Mouse (Mus musculus): ENCODE data around the gene Tmprss2. TPM values are rescaled to one million over a fixed set of nuclear protein-coding genes. Genes with fewer than 3 reads are reported as not detected.
"Not testable (repeated sequence)": the region's sequence is repeated elsewhere in the genome, so short reads cannot be mapped to it uniquely, and the experiment has no call there.

The Tmprss2 gene
- polyA plus RNA-seq, 1 experiment from 2014 or later = 2.0 TPM

DNA sequence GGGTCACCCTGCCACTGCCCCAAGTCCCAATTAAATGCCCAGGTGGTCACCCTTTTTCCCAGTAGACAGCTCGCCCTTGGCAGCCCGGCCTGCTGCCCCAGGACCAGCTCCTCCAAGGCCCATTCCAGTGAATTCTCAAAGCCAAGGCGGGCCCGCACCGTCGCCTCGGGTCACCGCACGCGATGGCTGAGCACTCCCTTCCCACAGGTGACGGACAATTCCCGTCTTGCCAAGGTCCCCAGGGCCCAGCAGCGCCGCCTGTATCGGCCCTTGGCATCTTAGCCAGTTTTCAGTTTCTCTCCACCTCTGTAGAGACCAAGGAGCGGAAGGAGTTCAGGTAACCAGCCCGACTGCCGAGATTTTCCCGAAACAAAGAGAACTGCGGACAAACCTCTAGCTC lies 749 bp downstream of the Tmprss2 start:
- ATAC-seq = no peak
- peak overlapping the region; percentile 41 for H3K4me3 ChIP-seq
- peaks cover 52% of the 10 kb centered on the region for H3K27me3 ChIP-seq (replicated peaks)
- H3K27ac ChIP-seq = no peak overlapping the region
- 5% methylated on average over 20 of the region's 20 CpGs for WGBS (ENCODE audit: insufficient replicate concordance)
- H3K9me3 ChIP-seq (replicated peaks) = no peaks in the 10 kb centered on the region
- no peaks in the 10 kb centered on the region for H3K36me3 ChIP-seq
- H3K4me1 ChIP-seq = 0 out of 2 replicates have a peak, but pooled peaks cover 3% of the 10 kb centered on the region
- H3K4me2 ChIP-seq = peak overlapping the region; percentile 58
- H3K9ac ChIP-seq = no peak overlapping the region

DNA sequence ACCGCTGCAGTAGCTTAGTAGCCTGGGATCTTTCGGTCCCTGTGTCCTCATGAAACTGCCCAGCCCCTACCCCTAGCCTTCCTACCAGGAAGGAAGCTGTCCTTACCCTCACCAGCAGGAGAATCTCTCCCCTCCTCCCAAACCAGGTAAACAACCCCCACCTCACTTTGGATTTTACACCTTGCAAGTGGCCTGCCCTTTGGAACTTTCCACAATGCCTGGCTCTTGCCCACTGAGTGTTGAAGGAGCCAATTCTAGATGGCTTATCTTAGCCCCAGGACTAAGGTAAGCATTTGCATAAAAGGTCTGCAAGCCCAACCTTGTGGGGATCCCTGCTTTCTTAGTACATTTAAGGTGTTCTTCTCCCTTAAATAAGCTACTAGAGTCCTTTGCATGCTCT lies 1.3 kb downstream of the Tmprss2 start:
- Histone ChIP-seq H3K4me3 (no peak overlapping the region), H3K36me3 (no peaks in the 10 kb centered on the region), H3K4me2 (no peak overlapping the region), H3K27me3 (replicated peaks) (peaks cover 52% of the 10 kb centered on the region), H3K27ac (no peak overlapping the region), H3K9me3 (replicated peaks) (no peaks in the 10 kb centered on the region), H3K9ac (no peak overlapping the region), H3K4me1 (0 out of 2 replicates have a peak, but pooled peaks cover 3% of the 10 kb centered on the region)
- no peak for ATAC-seq
- WGBS (ENCODE audit: insufficient replicate concordance) = 54% methylated on average over 2 of the region's 2 CpGs

DNA sequence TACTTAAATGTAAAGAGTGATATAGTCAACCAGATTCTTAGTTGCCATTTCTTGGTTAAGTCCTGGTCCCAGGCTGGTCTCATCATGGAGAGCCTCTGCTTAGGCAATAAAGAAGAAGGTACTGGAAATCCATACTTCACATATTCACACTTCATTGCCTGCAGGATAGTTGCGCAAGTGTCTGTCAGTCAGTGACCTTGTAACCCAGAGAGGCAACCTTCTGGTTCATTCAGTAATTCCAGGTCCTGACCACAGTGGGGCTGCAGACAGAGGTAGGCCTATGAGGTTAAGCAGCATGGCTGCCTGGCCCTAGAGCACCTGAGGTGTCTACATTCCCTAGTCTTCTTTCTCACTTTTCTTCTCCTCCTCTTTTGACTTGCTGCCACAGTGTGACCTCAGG lies 3.0 kb downstream of the Tmprss2 start:
- no peaks in the 10 kb centered on the region for H3K36me3 ChIP-seq
- H3K27me3 ChIP-seq (replicated peaks) = peaks cover 52% of the 10 kb centered on the region
- H3K27ac ChIP-seq = no peak overlapping the region
- H3K9me3 ChIP-seq (replicated peaks) = no peaks in the 10 kb centered on the region
- no peak overlapping the region for H3K9ac ChIP-seq
- WGBS (ENCODE audit: insufficient replicate concordance) = 50% methylated on average over 1 of the region's 1 CpGs
- no peak overlapping the region for H3K4me3 ChIP-seq
- 0 out of 2 replicates have a peak, but pooled peaks cover 3% of the 10 kb centered on the region for H3K4me1 ChIP-seq
- H3K4me2 ChIP-seq = no peak overlapping the region
- ATAC-seq = no peak

DNA sequence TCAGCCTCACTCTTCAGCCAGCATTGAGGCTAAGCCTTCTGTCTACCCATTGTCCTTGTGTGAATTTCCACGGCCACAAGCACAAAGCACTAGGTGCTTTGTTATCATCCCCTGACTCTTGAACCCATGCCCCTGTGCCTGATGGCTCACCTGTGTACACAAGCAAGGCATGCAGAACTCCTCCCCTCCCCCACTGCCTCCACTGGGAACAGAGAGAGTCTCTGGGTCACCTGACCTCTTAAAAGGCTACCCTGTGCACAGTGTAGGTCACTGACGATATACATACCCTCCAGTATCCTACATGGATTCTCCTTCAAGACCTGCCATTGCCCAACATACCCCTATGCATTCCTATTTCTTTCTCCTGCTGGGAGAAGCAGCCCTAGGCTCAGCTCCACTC lies 4.2 kb downstream of the Tmprss2 start:
- Histone ChIP-seq H3K9me3 (replicated peaks) (no peaks in the 10 kb centered on the region), H3K4me2 (no peak overlapping the region), H3K9ac (no peak overlapping the region), H3K36me3 (no peaks in the 10 kb centered on the region), H3K27me3 (replicated peaks) (peaks cover 44% of the 10 kb centered on the region), H3K4me1 (0 out of 2 replicates have a peak, but pooled peaks cover 3% of the 10 kb centered on the region), H3K27ac (no peak overlapping the region), H3K4me3 (no peak overlapping the region)
- ATAC-seq = peak; percentile 40
- 57% methylated on average over 2 of the region's 2 CpGs for WGBS (ENCODE audit: insufficient replicate concordance)

DNA sequence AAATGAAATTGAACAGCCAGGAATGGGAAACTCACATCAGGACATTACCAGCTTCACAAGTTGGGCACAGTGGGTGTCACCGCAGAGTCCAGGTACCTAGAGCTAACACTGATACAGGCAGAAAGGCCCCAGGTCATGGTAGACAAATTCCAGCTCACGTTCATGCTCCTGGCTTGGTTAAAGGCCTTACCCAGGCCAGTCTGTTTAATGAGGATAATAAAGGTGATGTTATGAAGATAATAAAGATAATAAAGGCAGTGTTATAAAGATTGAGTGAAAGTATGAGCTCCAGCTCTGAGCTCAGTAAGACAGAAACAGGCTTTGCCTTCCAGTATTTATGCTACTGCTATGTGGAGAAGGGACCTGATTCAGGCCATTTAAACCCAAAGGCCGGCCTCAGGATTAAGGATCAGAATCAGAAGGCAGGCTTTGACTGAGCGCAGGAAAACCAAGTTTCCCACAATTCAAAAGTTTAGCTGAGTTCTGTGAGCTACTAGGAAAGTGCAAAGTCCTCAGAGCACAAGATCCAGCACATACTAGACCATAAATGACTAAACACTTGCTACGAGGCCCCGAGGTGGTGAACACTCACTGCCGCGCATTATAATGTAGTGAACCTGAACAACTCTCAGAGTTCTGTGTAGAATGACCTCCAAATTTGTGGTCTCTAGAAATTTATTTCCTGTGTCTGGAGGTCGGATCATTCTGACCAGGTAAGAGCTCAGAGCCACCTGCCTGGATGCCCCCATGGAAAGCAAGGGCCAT lies 4.9 kb downstream of the Tmprss2 start:
- 77% methylated on average over 9 of the region's 9 CpGs for WGBS (ENCODE audit: insufficient replicate concordance)
- ATAC-seq = no peak
- Histone ChIP-seq H3K4me1 (0 out of 2 replicates have a peak, but pooled peaks cover 3% of the 10 kb centered on the region), H3K27me3 (replicated peaks) (peaks cover 37% of the 10 kb centered on the region), H3K9ac (no peak overlapping the region), H3K36me3 (no peaks in the 10 kb centered on the region), H3K9me3 (replicated peaks) (no peaks in the 10 kb centered on the region), H3K27ac (no peak overlapping the region), H3K4me2 (no peak overlapping the region), H3K4me3 (no peak overlapping the region)

DNA sequence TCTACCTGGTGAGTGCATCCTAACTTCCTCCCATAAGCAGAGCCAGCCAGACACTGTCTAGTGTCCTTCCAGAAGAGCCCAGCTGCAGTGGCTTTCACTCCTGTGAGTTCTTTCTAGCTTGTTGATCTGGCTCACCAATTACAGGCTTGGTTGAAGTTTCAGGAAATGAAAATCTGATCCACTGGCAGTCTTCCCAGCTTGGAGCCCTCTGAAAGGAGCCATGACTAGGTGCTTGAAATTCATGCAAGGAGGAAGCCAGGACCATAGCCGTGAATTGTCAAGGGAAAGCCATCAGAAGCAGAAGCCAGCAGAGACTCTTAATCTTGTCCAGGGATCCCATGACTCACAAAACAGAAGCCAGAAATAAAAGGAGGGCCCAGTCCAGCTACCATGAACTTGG lies 8.7 kb downstream of the Tmprss2 start:
- no peak overlapping the region for H3K27ac ChIP-seq
- WGBS (ENCODE audit: insufficient replicate concordance) = 50% methylated on average over 1 of the region's 1 CpGs
- no peaks in the 10 kb centered on the region for H3K4me1 ChIP-seq

DNA sequence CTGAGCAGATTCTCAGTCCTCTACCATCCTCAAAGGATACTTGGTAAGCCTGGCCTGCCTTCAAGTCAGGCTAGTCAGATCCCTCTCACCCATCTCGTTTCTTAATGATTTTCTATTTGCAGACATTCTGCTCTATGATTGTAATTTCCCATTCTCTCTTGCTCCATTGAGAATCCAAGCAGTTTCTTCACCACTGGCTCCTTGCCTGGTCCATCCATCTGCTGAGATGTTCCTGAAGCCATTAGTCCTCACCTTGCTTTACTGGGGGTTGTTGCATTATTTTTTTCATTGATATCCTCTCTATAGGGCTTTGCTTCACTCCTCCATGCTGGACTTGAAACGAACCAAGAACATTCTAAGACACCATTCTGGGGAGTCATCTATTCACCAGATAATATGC lies 10.4 kb downstream of the Tmprss2 start:
- H3K36me3 ChIP-seq = no peaks in the 10 kb centered on the region
- H3K4me2 ChIP-seq = no peak overlapping the region
- no peak overlapping the region for H3K27ac ChIP-seq
- 39% methylated on average over 2 of the region's 2 CpGs for WGBS (ENCODE audit: insufficient replicate concordance)
- H3K9ac ChIP-seq = no peak overlapping the region
- H3K4me3 ChIP-seq = no peak overlapping the region
- no peaks in the 10 kb centered on the region for H3K4me1 ChIP-seq
- ATAC-seq = no peak
- no peaks in the 10 kb centered on the region for H3K9me3 ChIP-seq (replicated peaks)
- H3K27me3 ChIP-seq (replicated peaks) = no peaks in the 10 kb centered on the region

More for the DNA sequence above, 8.7 kb downstream of the Tmprss2 start:
- no peaks in the 10 kb centered on the region for H3K36me3 ChIP-seq
- no peaks in the 10 kb centered on the region for H3K9me3 ChIP-seq (replicated peaks)
- H3K4me3 ChIP-seq = no peak overlapping the region
- H3K27me3 ChIP-seq (replicated peaks) = no peaks in the 10 kb centered on the region
- H3K9ac ChIP-seq = no peak overlapping the region
- ATAC-seq = no peak
- no peak overlapping the region for H3K4me2 ChIP-seq

DNA sequence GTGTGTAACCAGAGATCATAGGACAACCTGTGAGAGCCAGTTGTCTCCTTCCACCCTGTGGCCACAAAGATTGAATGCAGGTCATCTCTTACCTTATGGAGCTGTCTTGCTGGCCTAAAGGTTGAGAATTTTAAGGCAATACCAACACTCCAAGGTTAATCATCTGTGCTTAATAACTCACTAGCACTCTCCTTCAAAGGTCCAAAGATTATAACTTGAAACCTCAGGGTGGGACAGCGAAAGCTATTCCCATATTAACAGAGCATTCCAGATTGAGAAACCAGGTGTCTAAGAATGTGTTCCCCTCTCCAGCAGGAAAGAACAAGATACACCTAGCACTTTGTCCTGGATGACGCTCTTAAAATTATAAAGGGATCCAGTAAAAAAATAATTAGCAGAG lies 12.9 kb downstream of the Tmprss2 start:
- Histone ChIP-seq H3K4me1 (no peaks in the 10 kb centered on the region), H3K9me3 (replicated peaks) (no peaks in the 10 kb centered on the region), H3K4me3 (no peak overlapping the region), H3K9ac (no peak overlapping the region), H3K27me3 (replicated peaks) (no peaks in the 10 kb centered on the region), H3K4me2 (no peak overlapping the region), H3K36me3 (no peaks in the 10 kb centered on the region), H3K27ac (no peak overlapping the region)
- WGBS (ENCODE audit: insufficient replicate concordance) = 70% methylated on average over 2 of the region's 2 CpGs
- no peak for ATAC-seq

DNA sequence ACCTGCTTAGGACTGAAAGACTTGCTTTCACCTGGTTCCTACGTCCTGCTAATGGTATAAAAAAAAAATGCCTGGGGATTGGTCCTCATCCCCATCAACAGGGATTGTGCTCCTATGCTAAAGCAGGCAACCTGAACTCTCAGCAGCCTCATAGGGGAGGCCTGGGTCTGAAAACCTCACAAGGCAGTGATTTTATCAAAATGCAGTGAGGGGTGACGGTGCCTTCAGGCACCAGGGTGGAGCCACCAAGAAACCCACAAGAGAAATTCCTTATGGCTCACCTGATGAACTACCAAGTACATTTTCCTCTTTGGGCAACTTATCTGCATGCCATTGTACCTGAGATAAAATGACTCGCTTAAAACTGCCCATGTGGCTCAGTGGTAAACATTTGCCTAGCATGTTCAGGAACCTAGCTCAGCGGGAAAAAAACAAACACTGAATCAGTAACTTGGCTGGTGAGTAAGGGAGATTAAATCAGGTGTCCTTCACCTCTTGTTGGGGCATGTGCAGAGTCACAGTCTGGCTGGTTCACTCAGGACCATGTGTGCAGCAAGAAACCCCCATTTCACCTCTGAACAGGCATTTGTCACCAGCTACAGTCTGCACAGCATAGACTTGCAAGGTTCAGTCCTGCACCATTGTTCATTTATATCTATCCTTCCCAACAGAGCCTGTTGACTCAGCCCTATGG lies 17.0 kb downstream of the Tmprss2 start:
- WGBS (ENCODE audit: insufficient replicate concordance) = 42% methylated on average over 4 of the region's 4 CpGs
- Histone ChIP-seq H3K4me2 (no peak overlapping the region), H3K4me3 (no peak overlapping the region), H3K9me3 (replicated peaks) (no peaks in the 10 kb centered on the region), H3K27ac (no peak overlapping the region), H3K9ac (no peak overlapping the region), H3K4me1 (no peaks in the 10 kb centered on the region), H3K27me3 (replicated peaks) (no peaks in the 10 kb centered on the region), H3K36me3 (no peaks in the 10 kb centered on the region)
- ATAC-seq = peak; percentile 40

DNA sequence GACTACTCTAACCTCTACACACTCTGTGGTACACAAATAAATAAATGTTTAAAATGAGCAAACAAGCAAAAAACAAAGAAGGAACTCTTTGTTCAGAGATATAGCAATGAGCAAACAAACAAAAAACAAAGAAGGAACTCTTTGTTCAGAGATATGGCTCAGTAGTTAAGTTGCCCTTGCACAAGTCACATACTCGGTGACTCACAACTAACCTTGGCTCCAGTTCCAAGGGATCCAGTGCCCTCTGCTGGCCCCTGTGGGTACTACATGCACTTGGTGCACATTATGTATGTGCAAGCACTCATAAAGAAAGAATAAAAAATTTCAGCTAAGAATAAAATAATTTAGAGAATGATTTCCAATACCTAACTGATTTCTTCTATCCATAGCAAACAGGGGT lies 17.9 kb downstream of the Tmprss2 start:
- 23% methylated on average over 1 of the region's 1 CpGs for WGBS (ENCODE audit: insufficient replicate concordance)
- Histone ChIP-seq H3K9ac (no peak overlapping the region), H3K36me3 (no peaks in the 10 kb centered on the region), H3K27ac (no peak overlapping the region), H3K4me1 (no peaks in the 10 kb centered on the region), H3K4me2 (no peak overlapping the region), H3K9me3 (replicated peaks) (no peaks in the 10 kb centered on the region), H3K4me3 (no peak overlapping the region), H3K27me3 (replicated peaks) (no peaks in the 10 kb centered on the region)
- 0 out of 2 replicates have a peak, but pooled peaks have one; percentile 30 for ATAC-seq

DNA sequence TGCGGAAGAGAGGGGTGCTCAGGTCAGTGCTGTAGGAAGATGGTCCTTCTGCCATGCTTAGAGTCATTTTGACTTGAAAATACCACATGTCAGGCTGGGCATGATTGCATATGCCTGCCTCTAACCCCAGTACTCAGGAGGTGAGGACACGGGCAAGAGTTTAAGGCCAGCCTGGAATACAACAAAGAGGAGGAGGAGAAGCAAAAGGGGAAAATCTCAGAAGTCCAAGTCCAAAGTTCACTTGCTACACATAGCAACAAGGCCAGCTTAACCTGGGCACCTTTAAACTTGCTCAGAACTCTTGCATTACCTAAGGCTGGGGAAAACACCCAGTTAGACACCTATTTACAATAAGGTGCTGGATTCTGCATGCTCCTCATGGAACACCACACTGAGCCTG lies 19.5 kb downstream of the Tmprss2 start:
- H3K9ac ChIP-seq = no peak overlapping the region
- WGBS (ENCODE audit: insufficient replicate concordance) = 68% methylated on average over 2 of the region's 2 CpGs
- H3K9me3 ChIP-seq (replicated peaks) = no peaks in the 10 kb centered on the region
- H3K4me3 ChIP-seq = no peak overlapping the region
- H3K27me3 ChIP-seq (replicated peaks) = no peaks in the 10 kb centered on the region
- H3K4me1 ChIP-seq = no peaks in the 10 kb centered on the region
- no peak overlapping the region for H3K4me2 ChIP-seq
- H3K36me3 ChIP-seq = no peaks in the 10 kb centered on the region
- no peak for ATAC-seq
- no peak overlapping the region for H3K27ac ChIP-seq

DNA sequence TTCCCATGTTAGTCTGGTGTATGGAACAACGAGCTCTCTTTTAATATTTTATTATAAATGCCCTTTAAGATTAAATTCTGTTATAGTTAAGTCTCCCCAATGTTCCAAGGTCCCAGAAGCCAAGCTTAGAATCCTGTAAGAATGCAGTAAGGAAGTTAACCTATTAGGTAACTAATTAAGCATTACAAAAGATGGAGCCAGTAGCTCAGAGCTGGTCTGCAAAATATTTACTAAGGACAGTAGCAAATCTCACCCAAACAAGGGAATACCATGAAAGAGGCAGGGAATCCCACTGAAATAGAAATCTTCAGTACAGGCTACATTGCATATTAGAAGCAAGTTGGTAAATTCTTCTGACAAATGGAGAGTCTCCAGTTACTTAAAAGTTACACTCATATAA lies 28.1 kb downstream of the Tmprss2 start:
- not testable (repeated sequence) for H3K36me3 ChIP-seq; ATAC-seq; H3K4me2 ChIP-seq; H3K9me3 ChIP-seq (replicated peaks); H3K27me3 ChIP-seq (replicated peaks); H3K9ac ChIP-seq; H3K4me3 ChIP-seq; H3K27ac ChIP-seq; H3K4me1 ChIP-seq
- 53% methylated on average over 1 of the region's 1 CpGs for WGBS (ENCODE audit: insufficient replicate concordance)

Measured in liver, embryonic 12.5 days (tissue).